Mouse (Mus musculus) liver, embryonic 14.5 days (tissue): ENCODE measurements around the gene Mfsd12.

ENCODE experiments used
- CTCF ChIP-seq: IDR thresholded peaks from 2 replicates; pipeline ENCODE4 v1.5.1; 2016; ENCODE audit warnings: antibody characterized with exemption, low read depth, control low read depth
- EP300 ChIP-seq: IDR thresholded peaks from 2 replicates; pipeline ENCODE4 v1.6.1; 2016; ENCODE audit warnings: antibody characterized with exemption, low read depth

DNA sequence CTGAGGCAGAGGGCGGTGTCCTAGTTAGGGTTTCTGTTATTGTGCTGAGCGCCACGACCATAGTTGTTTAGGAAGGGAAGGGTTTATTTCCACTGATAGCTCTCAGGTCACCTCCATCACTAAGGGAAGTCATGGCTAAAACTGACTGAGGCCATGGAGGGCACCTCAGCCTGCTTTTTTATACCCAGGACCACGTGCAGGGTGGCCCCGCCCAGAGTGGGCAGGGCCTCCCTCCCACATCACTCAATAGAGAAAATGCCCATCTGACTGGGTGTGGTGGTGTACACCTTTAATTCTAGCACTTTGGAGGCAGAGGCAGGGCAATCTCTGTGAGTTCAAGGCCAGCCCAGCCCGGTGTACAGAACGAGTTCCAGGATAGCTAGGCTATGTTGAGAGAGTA is 43.1 kb upstream of the Mfsd12 start:
- TF ChIP-seq CTCF (no peak), EP300 (no peak)
